Mouse (Mus musculus) lung, postnatal 4 days (tissue): ENCODE results near the gene Muc13.

ENCODE experiments used
- DNase-seq, 2 experiments: peaks; one replicate each; pipeline ENCODE4 v3.0.0; 2021

The Muc13 gene

GRCm38 (mm10) chr16:33793846-33794791, at the start of gene Muc13:
Gene Muc13 (plus strand): TSS chr16:33794037.
- DNase-seq = no peak

DNA sequence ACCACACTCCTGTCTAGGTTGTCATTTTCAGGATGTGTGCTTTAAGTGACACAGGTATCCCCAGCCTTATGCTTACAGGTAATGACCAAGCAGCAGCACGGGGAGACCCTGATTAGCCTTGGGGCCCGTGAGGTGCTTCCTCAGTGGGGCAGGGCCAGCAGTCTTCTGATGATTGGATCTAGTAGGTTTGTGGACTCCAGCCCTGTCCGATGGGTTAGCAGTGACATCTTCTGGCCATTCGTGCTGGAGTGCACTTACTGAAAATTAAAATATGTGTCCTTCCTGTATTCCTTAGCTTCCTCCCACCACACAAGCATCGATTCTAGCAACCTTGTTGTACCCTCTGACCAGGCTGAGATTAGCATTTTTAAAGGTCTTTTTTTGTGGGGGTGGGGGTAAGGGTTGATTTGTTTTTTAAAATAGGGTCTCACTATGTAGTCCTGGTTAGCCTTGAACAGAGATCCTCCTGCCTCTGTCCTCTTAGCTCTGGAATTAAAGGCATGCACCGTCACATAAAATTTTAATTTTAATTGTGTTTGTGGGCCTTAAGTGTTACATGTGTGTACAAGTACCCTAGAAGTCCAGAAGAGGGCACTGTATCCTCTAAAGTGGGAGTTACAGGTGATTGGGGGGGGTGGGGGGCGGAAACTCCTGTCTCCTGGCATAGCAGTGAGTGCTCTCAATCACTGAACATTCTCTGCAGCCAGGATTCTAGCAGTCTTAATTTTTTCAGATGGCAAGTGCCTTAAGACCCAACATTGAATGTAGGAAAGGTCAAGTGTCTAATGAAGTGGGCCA, 49.0 kb upstream of the Muc13 start:
- DNase-seq = peak in 1 of 2 experiments; percentile 41

DNA sequence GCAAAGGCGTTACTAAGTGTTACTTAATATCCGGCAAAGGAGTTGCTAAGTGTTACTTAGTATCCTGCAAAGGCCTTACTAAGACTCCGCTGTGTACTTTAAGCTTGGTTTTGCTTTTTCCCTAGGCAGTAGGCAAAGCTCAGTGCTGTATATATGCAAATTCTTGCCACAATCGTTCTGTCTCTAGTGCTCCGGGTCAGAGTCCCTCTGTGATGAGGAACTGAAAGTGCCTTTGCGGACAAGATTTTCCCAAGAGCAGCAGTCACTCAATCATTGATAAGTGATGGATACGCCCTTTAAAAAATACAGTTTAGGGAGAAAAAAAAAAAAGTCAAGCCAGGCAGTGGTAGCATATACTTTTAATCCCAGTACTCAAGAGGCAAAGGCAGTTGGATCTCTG, 48.4 kb upstream of the Muc13 start:
- DNase-seq = no peak

DNA sequence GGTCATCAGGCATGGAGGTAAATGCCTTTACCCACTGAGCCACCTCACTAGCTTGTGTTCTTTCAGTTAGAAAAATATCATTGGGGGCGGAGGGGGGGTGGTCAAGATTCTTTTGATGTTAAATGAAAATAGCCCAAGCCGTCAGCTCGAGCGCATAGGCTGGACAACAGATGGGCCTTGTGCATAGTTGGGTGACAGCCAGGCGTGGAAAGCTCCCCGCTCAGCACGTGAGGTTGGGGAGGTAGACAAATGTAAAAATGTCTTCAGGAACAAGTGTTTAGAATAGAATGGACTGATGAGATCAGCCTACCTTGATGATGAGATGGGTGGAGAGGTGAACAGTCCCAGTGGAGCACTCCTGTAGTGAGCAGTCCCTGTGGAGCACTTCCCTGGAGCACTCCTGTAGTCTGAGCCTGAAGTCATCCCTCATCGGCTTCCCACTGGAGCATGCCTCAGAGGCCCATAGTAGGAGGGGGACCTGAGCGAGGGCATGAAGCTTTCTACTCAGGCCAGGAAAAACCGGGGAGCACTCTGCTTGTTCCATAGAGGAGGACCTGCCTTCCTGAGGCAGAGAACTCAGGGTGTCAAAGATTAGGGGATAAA, 47.7 kb upstream of the Muc13 start:
- no peak for DNase-seq

DNA sequence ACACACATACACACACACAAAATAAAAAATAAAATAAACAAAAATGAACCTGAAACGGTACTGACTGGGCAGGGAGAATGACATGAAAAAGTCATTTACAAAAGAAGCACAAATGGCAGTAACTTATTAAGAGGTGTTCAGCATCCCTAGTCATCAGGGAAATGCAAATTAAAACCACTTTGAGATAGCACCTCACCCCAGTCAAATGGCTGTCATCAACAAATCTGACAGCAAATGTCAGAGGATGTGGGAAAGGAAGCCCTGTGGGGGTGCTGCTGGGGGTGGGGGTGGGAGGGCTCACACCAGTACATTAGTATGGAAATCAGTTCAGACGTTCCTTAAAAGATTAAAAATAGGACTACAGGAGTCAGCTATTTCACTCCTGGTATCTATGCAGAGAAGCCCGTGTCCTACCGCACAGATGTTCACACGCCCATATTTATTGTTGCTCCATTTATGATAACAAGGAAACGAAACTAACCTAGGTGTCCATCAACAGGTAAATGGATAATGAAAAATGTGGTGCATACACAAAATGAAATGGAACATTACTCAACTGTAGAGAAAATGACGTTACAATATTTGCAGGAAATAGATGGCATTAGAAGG, 46.4 kb upstream of the Muc13 start:
- no peak for DNase-seq

- DNase-seq = no peak
These were observed 45.8 kb upstream of the Muc13 start for GRCm38 (mm10) chr16:33747994-33748393.

- no peak for DNase-seq
These were observed 42.7 kb upstream of the Muc13 start for GRCm38 (mm10) chr16:33751152-33751551.

GRCm38 (mm10) chr16:33751590-33751989, 42.2 kb upstream of the Muc13 start:
- DNase-seq = peak; percentile 56 to 67

DNA sequence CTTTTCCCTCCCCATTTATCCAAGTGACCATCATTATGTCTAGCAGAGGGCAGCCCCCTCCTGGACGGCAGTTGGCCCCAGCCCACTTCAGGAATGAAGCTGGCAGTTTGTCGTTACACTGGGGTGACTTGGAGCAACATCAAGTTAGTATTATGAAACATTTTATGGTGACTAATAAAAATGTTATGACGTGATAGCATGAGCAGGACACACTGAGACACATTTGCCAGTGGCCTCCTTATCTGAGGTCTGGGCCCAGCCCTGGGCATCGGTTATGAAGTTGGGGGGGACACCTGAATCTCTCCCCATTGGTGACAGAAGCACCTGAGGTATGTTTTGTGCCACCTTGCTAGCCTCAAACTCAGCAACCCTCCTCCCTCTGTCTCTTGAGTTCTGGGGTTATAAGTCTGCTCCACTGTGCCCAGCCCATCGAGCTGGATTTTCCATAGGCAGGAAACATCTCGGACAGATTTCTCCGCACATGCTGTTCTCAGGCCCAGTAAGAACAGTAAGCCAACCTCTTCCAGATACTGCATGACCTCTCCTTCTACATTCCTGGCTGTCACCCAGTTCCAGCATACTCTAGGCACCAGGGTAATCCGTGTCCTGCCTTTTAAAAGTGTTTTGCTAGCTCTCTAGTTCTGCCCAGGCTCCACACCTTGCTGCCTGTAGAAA, 40.8 kb upstream of the Muc13 start:
- no peak for DNase-seq

GRCm38 (mm10) chr16:33755293-33755692, 38.5 kb upstream of the Muc13 start:
- no peak for DNase-seq

GRCm38 (mm10) chr16:33755961-33756360, 37.9 kb upstream of the Muc13 start:
- peak in 1 of 2 experiments; percentile 36 for DNase-seq

DNA sequence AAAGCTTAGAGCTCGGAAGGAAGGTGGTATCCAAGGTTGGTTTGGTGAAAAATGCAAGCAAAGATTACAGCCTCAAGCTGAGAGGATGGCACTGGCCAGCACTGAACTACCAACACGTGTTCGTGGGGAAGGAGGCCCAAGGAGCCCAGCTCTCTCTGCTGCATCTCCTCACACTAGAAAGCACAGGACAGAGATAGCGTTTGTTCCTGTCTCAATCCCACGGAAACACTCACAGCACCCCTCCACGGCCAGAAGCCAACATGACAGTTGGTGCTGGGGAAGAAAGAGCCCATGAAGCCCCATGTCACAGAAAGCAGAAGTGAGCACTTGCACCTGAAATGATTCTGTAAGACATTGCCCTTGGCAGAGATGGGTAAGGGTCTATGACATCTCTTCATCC, 37.4 kb upstream of the Muc13 start:
- peak in 1 of 2 experiments; percentile 24 for DNase-seq

DNA sequence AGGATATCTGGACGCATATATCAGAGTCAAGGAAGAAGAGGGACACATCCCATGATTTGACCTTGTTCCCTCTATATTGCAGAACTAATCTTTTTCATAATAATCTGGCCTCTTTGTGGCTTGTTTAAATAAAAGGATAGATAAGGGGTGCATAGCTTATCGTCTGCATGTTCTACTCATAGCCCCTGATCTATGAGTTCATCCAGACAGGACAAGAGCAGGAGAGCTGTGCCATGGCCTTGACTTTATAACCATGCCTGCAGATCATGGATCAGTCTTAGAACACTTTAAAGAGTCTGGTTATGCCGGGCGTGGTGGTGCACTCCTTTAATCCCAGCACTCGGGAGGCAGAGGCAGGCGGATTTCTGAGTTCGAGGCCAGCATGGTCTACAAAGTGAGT, 34.6 kb upstream of the Muc13 start:
- no peak for DNase-seq

GRCm38 (mm10) chr16:33760542-33760941, 33.3 kb upstream of the Muc13 start:
- no peak for DNase-seq

GRCm38 (mm10) chr16:33760996-33761395, 32.8 kb upstream of the Muc13 start:
- DNase-seq = no peak

DNA sequence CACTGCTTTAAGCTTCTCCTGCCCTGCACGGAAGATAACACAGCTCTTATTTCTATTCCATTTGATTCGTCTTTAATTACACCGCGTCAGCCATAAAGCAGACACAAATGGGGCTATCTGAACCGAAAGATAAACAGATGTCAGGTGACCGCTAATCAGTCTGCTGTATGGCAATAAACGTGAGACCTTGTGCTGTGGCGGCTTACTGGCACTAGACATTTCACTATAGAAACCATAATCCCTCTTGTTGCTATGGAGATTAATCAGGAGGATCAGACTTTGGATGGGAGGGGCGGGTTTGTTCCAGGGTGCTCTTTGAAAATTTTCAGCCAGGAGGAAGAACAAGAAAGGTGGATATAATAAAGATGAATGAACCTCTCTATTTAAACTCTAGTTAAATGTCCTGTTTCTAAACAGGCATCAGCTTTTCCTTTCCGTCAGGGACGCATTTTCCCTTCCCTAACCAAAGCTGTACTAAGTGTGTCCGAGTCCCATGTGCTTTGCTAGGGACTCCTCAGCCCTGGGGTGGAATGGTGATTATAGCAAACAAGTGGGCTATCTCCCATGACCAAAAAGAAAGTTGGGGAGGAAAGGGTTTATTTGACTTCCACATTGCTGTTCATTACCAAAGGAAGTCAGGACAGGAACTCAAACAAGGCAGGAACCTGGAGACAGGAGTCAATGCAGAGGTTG, 29.2 kb upstream of the Muc13 start:
- no peak for DNase-seq

- no peak for DNase-seq
These were observed 28.4 kb upstream of the Muc13 start for GRCm38 (mm10) chr16:33765477-33765876.

GRCm38 (mm10) chr16:33766309-33766708, 27.5 kb upstream of the Muc13 start:
- DNase-seq = no peak

- DNase-seq = no peak
These were observed 27.1 kb upstream of the Muc13 start for GRCm38 (mm10) chr16:33766757-33767156.

DNA sequence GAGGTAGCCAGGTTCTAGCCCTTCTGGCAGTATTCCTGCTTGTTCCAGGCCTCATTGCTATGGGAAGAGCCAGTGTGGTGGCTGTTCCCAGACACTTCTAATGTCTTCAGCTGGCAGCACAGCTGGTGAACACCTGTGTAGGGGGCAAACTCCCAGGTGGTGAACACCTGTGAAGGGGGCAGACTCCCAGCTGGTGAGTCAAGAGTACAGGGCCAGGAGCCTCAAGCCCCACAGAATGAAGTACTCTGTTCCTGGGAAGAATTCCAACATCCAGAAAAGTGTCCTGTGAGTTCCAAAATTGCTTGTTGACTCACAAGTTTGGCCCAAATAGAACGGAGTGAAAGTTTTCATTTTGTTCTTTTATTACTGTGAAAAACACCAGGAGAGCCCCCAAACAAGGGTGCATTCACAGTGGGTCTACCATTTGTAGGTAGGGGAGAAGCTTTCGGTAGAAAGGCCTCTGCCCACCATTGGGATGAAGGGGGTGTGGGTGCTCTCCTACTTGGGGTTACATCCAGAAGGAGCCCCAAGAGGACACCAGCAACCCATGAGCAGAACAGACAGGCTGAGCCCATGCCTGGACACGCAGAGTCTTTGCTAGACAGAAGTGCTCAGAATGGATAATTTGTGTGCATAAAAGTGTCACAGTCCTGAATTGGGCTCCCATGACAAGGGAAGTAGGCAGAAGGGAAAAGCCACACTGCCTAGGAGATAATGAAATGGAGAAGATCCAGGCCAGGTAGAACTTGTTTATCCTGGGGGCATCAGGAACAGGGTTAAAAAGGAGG, 25.2 kb upstream of the Muc13 start:
- no peak for DNase-seq

GRCm38 (mm10) chr16:33769848-33770247, 24.0 kb upstream of the Muc13 start:
- DNase-seq = no peak
